Mouse (Mus musculus) neural tube, embryonic 14.5 days (tissue): ENCODE results near the gene Rbms3. TPM values are rescaled to one million over a fixed set of nuclear protein-coding genes. Genes with fewer than 3 reads are reported as not detected.

Experiments used
- ATAC-seq: fragments of 200-750 bp; cut with Nextera tagmentation; 2 replicates; pipeline ENCODE4 v1.8.0; 2017; ENCODE audit warnings: low read depth, mild to moderate bottlenecking, moderate TSS enrichment, moderate library complexity
- H3K27ac ChIP-seq: fragments of 300-500 bp; sonication (generic); 2 replicates; pipeline ENCODE4 v1.5.1; 2014; ENCODE audit warnings: low read depth, mild to moderate bottlenecking, control low read depth, low read length, moderate library complexity, mixed read lengths
- H3K27me3 ChIP-seq: fragments of 300-500 bp; sonication (generic); 2 replicates; pipeline ENCODE4 v1.6.1; 2014; ENCODE audit warnings: low read length; ENCODE audit not compliant: control insufficient read depth, insufficient read depth
- H3K36me3 ChIP-seq: fragments of 300-500 bp; sonication (generic); 2 replicates; pipeline ENCODE4 v1.6.1; 2014; ENCODE audit warnings: low read length, mixed read lengths; ENCODE audit not compliant: control insufficient read depth, insufficient read depth
- H3K4me1 ChIP-seq: fragments of 300-500 bp; sonication (generic); 2 replicates; pipeline ENCODE4 v1.6.1; 2014; ENCODE audit warnings: low read length; ENCODE audit not compliant: control insufficient read depth, insufficient read depth
- H3K4me2 ChIP-seq: fragments of 300-500 bp; sonication (generic); 2 replicates; pipeline ENCODE4 v1.6.1; 2014; ENCODE audit warnings: mild to moderate bottlenecking, low read depth, low read length, control low read depth
- H3K4me3 ChIP-seq: fragments of 300-500 bp; sonication (generic); 2 replicates; pipeline ENCODE4 v1.5.1; 2014; ENCODE audit warnings: low read depth, low read length, control low read depth, mixed read lengths
- H3K9ac ChIP-seq: fragments of 300-500 bp; sonication (generic); replicated peaks from 2 replicates; pipeline ENCODE4 v1.6.1; 2014; ENCODE audit warnings: low read depth, mild to moderate bottlenecking, control low read depth, low read length, mixed read lengths
- H3K9me3 ChIP-seq: fragments of 300-500 bp; sonication (generic); 2 replicates; pipeline ENCODE4 v1.6.1; 2016; ENCODE audit warnings: low read length; ENCODE audit not compliant: control insufficient read depth
- WGBS: fragments of 180-500 bp; shearing (Covaris S2); extraction: QIAGEN DNeasy Blood & Tissue Kit; methylation state at CpG from one replicate; pipeline ENCODE4 v1.1.7; 2014; 5-methylcytosine and 5-hydroxymethylcytosine counted together
- polyA plus RNA-seq: library from polyadenylated mRNA; unstranded; fragments of >200 nt; fragmentation: Nextera tagmentation; extraction: Ambion mirVana; gene quantifications from 2 replicates; pipeline ENCODE4 v1.2.1, GENCODE M21; 2014

The Rbms3 gene
- polyA plus RNA-seq, 1 experiment from 2014 or later, result 79.5 TPM

DNA sequence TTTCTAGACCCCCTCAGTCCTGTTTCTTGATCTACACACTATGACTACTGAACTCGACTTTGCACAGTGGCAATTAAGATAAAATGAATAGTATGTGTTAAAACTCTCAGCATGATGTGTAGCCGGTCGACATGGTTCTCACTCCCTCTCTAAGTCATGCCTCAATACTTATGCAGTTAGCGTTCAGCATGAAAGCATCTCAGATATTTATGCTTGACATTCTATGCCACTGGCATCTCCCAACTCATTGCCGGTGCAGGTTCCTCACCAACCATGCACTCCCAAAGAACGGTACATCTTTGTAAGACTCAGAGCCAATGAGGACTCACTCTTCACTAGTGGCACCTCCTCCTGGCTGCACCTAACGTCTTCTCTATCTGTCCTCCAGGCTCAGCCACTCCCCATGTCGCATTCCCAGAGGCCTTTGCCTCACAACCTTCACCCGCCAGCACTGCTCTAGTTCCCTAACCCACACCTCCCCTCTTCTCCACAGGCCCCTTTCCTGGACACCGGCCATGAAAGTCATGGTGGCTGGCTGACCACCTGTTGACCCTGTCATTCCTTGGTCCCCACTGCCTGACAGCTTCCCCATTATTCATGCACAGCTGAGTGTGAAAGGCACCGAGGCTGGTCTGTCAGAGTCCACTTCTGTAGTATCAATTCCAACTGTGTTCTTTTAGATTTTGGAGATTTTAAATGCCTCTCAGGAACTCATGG, 561.9 kb downstream of the Rbms3 start:
- WGBS, result 89% methylated on average over 11 of the region's 11 CpGs
- no peak overlapping the region for H3K9ac ChIP-seq

DNA sequence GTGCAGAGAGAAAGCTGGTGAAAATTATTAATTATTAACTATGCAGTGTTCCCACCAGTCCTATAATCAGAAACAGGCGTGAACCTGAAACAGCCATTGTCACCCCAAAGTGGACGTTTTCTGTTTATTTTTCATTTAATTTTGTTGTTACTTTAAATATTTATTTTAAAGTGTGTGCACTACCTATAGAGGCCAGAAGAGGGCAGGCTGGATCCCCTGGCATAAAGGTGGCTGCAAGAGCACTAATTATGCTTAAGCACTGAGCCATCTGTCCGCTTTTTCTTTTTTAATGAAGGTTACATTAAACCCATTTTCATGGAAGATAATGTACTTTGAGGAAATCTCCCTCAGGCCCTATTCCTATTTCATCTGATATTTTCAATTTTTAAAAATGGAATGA, 563.2 kb downstream of the Rbms3 start:
- H3K36me3 ChIP-seq, result no peaks in the 10 kb centered on the region
- 84% methylated on average over 3 of the region's 3 CpGs for WGBS

More for the DNA sequence above, 561.9 kb downstream of the Rbms3 start:
- no peak overlapping the region for H3K27ac ChIP-seq
- no peak overlapping the region for H3K4me2 ChIP-seq
- no peaks in the 10 kb centered on the region for H3K36me3 ChIP-seq
- H3K4me1 ChIP-seq, result no peaks in the 10 kb centered on the region
- no peaks in the 10 kb centered on the region for H3K9me3 ChIP-seq
- no peak for ATAC-seq
- no peaks in the 10 kb centered on the region for H3K27me3 ChIP-seq
- H3K4me3 ChIP-seq, result no peak overlapping the region

DNA sequence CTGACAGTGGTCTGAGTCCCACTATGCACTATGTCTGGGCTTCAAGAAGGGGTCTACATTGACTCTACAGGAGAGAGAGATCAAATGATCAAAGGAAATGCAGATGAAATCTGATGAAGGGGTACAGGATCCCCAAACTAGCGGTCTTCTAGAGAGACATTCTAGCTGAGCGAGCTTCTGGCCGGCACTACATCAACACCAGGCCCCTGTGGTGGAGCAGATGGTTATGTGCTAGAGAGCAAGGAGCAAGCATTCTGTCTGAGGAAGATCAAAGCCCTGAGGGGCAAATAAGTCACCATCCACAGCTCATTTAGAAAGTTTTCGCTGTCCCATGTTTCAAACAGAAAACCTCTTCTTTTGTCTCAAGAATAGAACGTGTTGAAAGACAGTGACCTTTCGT, 564.1 kb downstream of the Rbms3 start:
- no peak for ATAC-seq
- Histone ChIP-seq H3K36me3 (no peaks in the 10 kb centered on the region), H3K4me2 (no peak overlapping the region), H3K9ac (no peak overlapping the region), H3K4me1 (no peaks in the 10 kb centered on the region), H3K9me3 (no peaks in the 10 kb centered on the region), H3K27ac (no peak overlapping the region), H3K4me3 (no peak overlapping the region), H3K27me3 (no peaks in the 10 kb centered on the region)
- WGBS, result 86% methylated on average over 6 of the region's 6 CpGs

More for the DNA sequence above, 563.2 kb downstream of the Rbms3 start:
- H3K4me3 ChIP-seq, result no peak overlapping the region
- ATAC-seq, result no peak
- H3K27me3 ChIP-seq, result no peaks in the 10 kb centered on the region
- H3K9ac ChIP-seq, result no peak overlapping the region
- no peaks in the 10 kb centered on the region for H3K9me3 ChIP-seq
- no peak overlapping the region for H3K27ac ChIP-seq
- H3K4me2 ChIP-seq, result no peak overlapping the region
- no peaks in the 10 kb centered on the region for H3K4me1 ChIP-seq

GRCm38 (mm10) chr9:117059586-117059985, 570.1 kb downstream of the Rbms3 start:
- Histone ChIP-seq H3K27me3 (no peaks in the 10 kb centered on the region), H3K4me1 (no peaks in the 10 kb centered on the region), H3K36me3 (no peaks in the 10 kb centered on the region), H3K9me3 (no peaks in the 10 kb centered on the region), H3K4me3 (no peak overlapping the region), H3K4me2 (no peak overlapping the region), H3K9ac (no peak overlapping the region), H3K27ac (no peak overlapping the region)
- 92% methylated on average over 1 of the region's 1 CpGs for WGBS
- ATAC-seq, result no peak

DNA sequence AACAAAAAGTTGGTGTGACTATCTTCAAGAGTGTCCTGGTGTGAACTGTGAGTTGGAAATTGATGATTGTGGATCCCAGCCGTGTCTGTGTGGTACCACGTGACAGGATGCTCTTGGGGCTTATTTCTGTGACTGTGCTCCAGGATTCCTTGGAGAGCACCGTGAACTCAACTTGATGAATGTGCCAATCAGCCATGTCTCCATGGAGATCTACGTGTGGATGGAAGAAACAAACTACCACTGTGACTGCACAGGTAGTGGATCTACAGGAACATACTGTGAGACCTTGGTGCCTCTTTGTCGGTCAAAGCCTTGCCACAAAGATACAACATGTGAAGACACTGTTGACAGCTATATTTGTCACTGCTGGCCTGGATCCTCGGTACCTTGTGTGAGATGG, 570.6 kb downstream of the Rbms3 start:
- H3K27ac ChIP-seq, result no peak overlapping the region
- WGBS, result 84% methylated on average over 6 of the region's 6 CpGs
- H3K36me3 ChIP-seq, result no peaks in the 10 kb centered on the region
- H3K4me2 ChIP-seq, result no peak overlapping the region
- no peaks in the 10 kb centered on the region for H3K4me1 ChIP-seq
- no peak overlapping the region for H3K4me3 ChIP-seq
- no peaks in the 10 kb centered on the region for H3K27me3 ChIP-seq
- H3K9ac ChIP-seq, result no peak overlapping the region
- ATAC-seq, result no peak
- H3K9me3 ChIP-seq, result no peaks in the 10 kb centered on the region

DNA sequence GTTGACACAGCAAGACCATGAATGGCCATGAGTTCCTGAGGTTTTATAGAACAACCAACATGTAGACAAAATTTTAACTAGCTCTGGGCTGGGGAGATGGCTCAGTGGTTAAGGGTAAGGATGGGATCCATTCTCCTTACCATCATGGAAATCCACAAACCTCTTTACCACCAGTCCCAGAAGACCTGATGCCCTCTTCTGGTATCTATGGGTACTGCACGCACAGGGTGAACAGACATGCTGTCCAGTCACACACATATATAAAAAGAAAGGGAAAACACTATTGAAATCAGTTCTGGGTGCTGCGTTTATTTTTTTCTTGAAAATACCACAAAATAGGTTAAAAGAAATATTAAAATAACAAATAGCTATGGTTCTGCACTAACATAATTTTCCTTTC, 577.8 kb downstream of the Rbms3 start:
- Histone ChIP-seq H3K4me1 (no peaks in the 10 kb centered on the region), H3K27ac (no peak overlapping the region), H3K4me3 (no peak overlapping the region), H3K9me3 (no peaks in the 10 kb centered on the region), H3K36me3 (no peaks in the 10 kb centered on the region), H3K9ac (no peak overlapping the region), H3K27me3 (no peaks in the 10 kb centered on the region), H3K4me2 (no peak overlapping the region)
- 96% methylated on average over 2 of the region's 2 CpGs for WGBS
- ATAC-seq, result no peak

GRCm38 (mm10) chr9:117048641-117049040, 581.1 kb downstream of the Rbms3 start:
- no peaks in the 10 kb centered on the region for H3K27me3 ChIP-seq
- no peak for ATAC-seq
- no peak overlapping the region for H3K9ac ChIP-seq
- H3K4me2 ChIP-seq, result no peak overlapping the region
- no peaks in the 10 kb centered on the region for H3K9me3 ChIP-seq
- H3K4me1 ChIP-seq, result no peaks in the 10 kb centered on the region
- 94% methylated on average over 1 of the region's 1 CpGs for WGBS
- H3K36me3 ChIP-seq, result no peaks in the 10 kb centered on the region
- H3K4me3 ChIP-seq, result no peak overlapping the region
- H3K27ac ChIP-seq, result no peak overlapping the region

DNA sequence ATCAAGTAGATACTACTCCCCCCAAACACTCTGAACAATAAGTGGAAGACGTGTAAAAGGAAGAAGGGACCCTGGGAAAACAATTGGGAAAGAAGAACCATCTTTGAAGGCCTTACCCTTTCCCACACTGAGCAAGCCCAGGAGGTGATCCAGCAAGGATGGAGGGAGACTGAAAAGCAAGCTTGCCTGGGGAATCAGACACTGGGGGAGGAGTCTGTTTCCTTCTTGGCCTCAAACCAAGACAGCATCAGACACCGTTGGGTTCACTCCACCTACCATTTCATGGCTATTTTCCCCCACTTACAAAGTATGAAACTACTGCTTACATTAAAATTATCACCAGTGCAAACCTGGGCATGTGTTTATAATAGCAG, 587.7 kb downstream of the Rbms3 start:
- WGBS, result 52% methylated on average over 2 of the region's 2 CpGs
- Histone ChIP-seq H3K9me3 (no peaks in the 10 kb centered on the region), H3K4me2 (no peak overlapping the region), H3K9ac (no peak overlapping the region), H3K27ac (no peak overlapping the region), H3K27me3 (no peaks in the 10 kb centered on the region), H3K36me3 (no peaks in the 10 kb centered on the region), H3K4me3 (no peak overlapping the region), H3K4me1 (no peaks in the 10 kb centered on the region)
- no peak for ATAC-seq

- H3K9ac ChIP-seq, result no peak overlapping the region
Measured at GRCm38 (mm10) chr9:117041291-117041992, 588.3 kb downstream of the Rbms3 start.

More at GRCm38 (mm10) chr9:117041291-117041992, 588.3 kb downstream of the Rbms3 start:
- H3K4me3 ChIP-seq, result no peak overlapping the region
- no peaks in the 10 kb centered on the region for H3K27me3 ChIP-seq
- H3K4me2 ChIP-seq, result no peak overlapping the region
- H3K9me3 ChIP-seq, result no peaks in the 10 kb centered on the region
- H3K27ac ChIP-seq, result no peak overlapping the region
- no peak for ATAC-seq
- H3K4me1 ChIP-seq, result no peaks in the 10 kb centered on the region
- no peaks in the 10 kb centered on the region for H3K36me3 ChIP-seq
